Mouse (Mus musculus) forebrain, embryonic 10.5 days (tissue): ENCODE measurements around the gene Hdhd5. TPM values are rescaled to one million over a fixed set of nuclear protein-coding genes. Genes with fewer than 3 reads are reported as not detected.

ENCODE experiments used
- DNase-seq: peaks from one replicate; pipeline ENCODE4 v3.0.0-alpha.2; 2017; ENCODE audit warnings: low spot score; ENCODE audit errors: extremely low spot score
- H3K27ac ChIP-seq: fragments of 300-500 bp; sonication (generic); 2 replicates; pipeline ENCODE4 v1.5.1; 2016; ENCODE audit warnings: mild to moderate bottlenecking
- H3K27me3 ChIP-seq: fragments of 300-500 bp; sonication (generic); 2 replicates; pipeline ENCODE4 v1.6.1; 2016; ENCODE audit warnings: mild to moderate bottlenecking; ENCODE audit not compliant: poor library complexity, severe bottlenecking
- H3K36me3 ChIP-seq: fragments of 300-500 bp; sonication (generic); replicated peaks from 2 replicates; pipeline ENCODE4 v1.6.1; 2016; ENCODE audit warnings: mild to moderate bottlenecking, moderate library complexity
- H3K4me1 ChIP-seq: fragments of 300-500 bp; sonication (generic); 2 replicates; pipeline ENCODE4 v1.6.1; 2016
- H3K4me3 ChIP-seq: fragments of 300-500 bp; sonication (generic); 2 replicates; pipeline ENCODE4 v1.5.1; 2016; ENCODE audit warnings: mild to moderate bottlenecking, moderate library complexity
- H3K9me3 ChIP-seq: fragments of 300-500 bp; sonication (generic); 2 replicates; pipeline ENCODE4 v1.6.1; 2016; ENCODE audit warnings: mild to moderate bottlenecking, moderate library complexity
- WGBS: fragments of 180-500 bp; shearing (Covaris S2); methylation state at CpG from one replicate; pipeline ENCODE4 v1.1.7; 2016; 5-methylcytosine and 5-hydroxymethylcytosine counted together
- polyA plus RNA-seq: library from polyadenylated mRNA; unstranded; fragments of >200 nt; fragmentation: Nextera tagmentation; extraction: Ambion mirVana; gene quantifications from 2 replicates; pipeline ENCODE4 v1.2.1, GENCODE M21; 2016

Hdhd5 gene
- polyA plus RNA-seq, 1 experiment from 2014 or later: 23.6 TPM

- no peaks in the 10 kb centered on the region for H3K27me3 ChIP-seq
- H3K9me3 ChIP-seq: no peaks in the 10 kb centered on the region
- WGBS: 89% methylated on average over 5 of the region's 5 CpGs
- H3K27ac ChIP-seq: no peak overlapping the region
- no peak overlapping the region for H3K4me3 ChIP-seq
- H3K4me1 ChIP-seq: no peaks in the 10 kb centered on the region
- peaks cover 85% of the 10 kb centered on the region for H3K36me3 ChIP-seq
- no peak for DNase-seq
These were observed 13.8 kb downstream of the Hdhd5 start for GRCm38 (mm10) chr6:120517311-120517710.

GRCm38 (mm10) chr6:120516879-120517278 is 14.2 kb downstream of the Hdhd5 start:
- H3K9me3 ChIP-seq: no peaks in the 10 kb centered on the region
- H3K36me3 ChIP-seq: peaks cover 81% of the 10 kb centered on the region
- no peak overlapping the region for H3K27ac ChIP-seq
- DNase-seq: no peak
- WGBS: 90% methylated on average over 6 of the region's 6 CpGs
- no peaks in the 10 kb centered on the region for H3K27me3 ChIP-seq
- no peaks in the 10 kb centered on the region for H3K4me1 ChIP-seq
- no peak overlapping the region for H3K4me3 ChIP-seq

- H3K36me3 ChIP-seq: peaks cover 81% of the 10 kb centered on the region
- DNase-seq: no peak
- 91% methylated on average over 4 of the region's 4 CpGs for WGBS
These were observed 14.7 kb downstream of the Hdhd5 start for GRCm38 (mm10) chr6:120516422-120516821.

GRCm38 (mm10) chr6:120511212-120511611 is 19.9 kb downstream of the Hdhd5 start:
- Histone ChIP-seq H3K4me3 (no peak overlapping the region), H3K27me3 (no peaks in the 10 kb centered on the region), H3K9me3 (no peaks in the 10 kb centered on the region), H3K36me3 (peaks cover 76% of the 10 kb centered on the region), H3K27ac (no peak overlapping the region), H3K4me1 (no peaks in the 10 kb centered on the region)
- DNase-seq: no peak
- 90% methylated on average over 6 of the region's 6 CpGs for WGBS

More at GRCm38 (mm10) chr6:120516422-120516821, 14.7 kb downstream of the Hdhd5 start:
- no peaks in the 10 kb centered on the region for H3K4me1 ChIP-seq
- no peak overlapping the region for H3K27ac ChIP-seq
- no peaks in the 10 kb centered on the region for H3K9me3 ChIP-seq
- no peaks in the 10 kb centered on the region for H3K27me3 ChIP-seq
- no peak overlapping the region for H3K4me3 ChIP-seq

- H3K36me3 ChIP-seq: peaks cover 76% of the 10 kb centered on the region
- 87% methylated on average over 8 of the region's 8 CpGs for WGBS
These were observed 20.7 kb downstream of the Hdhd5 start for GRCm38 (mm10) chr6:120510425-120510824.

GRCm38 (mm10) chr6:120509975-120510374 is 21.1 kb downstream of the Hdhd5 start:
- 87% methylated on average over 7 of the region's 7 CpGs for whole genome bisulfite sequencing
- Histone ChIP-seq H3K27ac (no peak overlapping the region), H3K27me3 (no peaks in the 10 kb centered on the region), H3K36me3 (peaks cover 75% of the 10 kb centered on the region), H3K9me3 (no peaks in the 10 kb centered on the region), H3K4me1 (no peaks in the 10 kb centered on the region), H3K4me3 (no peak overlapping the region)
- no peak for DNase-seq

More at GRCm38 (mm10) chr6:120510425-120510824, 20.7 kb downstream of the Hdhd5 start:
- Histone ChIP-seq H3K27ac (no peak overlapping the region), H3K9me3 (no peaks in the 10 kb centered on the region), H3K4me3 (no peak overlapping the region), H3K4me1 (no peaks in the 10 kb centered on the region), H3K27me3 (no peaks in the 10 kb centered on the region)
- no peak for DNase-seq

- H3K4me3 ChIP-seq: no peak overlapping the region
- no peak overlapping the region for H3K27ac ChIP-seq
- peaks cover 62% of the 10 kb centered on the region for H3K36me3 ChIP-seq
- no peaks in the 10 kb centered on the region for H3K27me3 ChIP-seq
- H3K4me1 ChIP-seq: no peaks in the 10 kb centered on the region
- DNase-seq: no peak
- no peaks in the 10 kb centered on the region for H3K9me3 ChIP-seq
- WGBS: 92% methylated on average over 4 of the region's 4 CpGs
These were observed 22.5 kb downstream of the Hdhd5 start for GRCm38 (mm10) chr6:120508645-120509044.

- H3K27ac ChIP-seq: no peak overlapping the region
- WGBS: 77% methylated on average over 4 of the region's 4 CpGs
- no peak overlapping the region for H3K4me3 ChIP-seq
- peaks cover 34% of the 10 kb centered on the region for H3K36me3 ChIP-seq
- H3K9me3 ChIP-seq: peaks cover 3% of the 10 kb centered on the region; the same call in 1 of the 2 replicates
- no peaks in the 10 kb centered on the region for H3K4me1 ChIP-seq
- no peaks in the 10 kb centered on the region for H3K27me3 ChIP-seq
- DNase-seq: no peak
These were observed 25.6 kb downstream of the Hdhd5 start for GRCm38 (mm10) chr6:120505531-120505930.

GRCm38 (mm10) chr6:120504051-120504450 is 27.1 kb downstream of the Hdhd5 start:
- Histone ChIP-seq H3K4me1 (no peaks in the 10 kb centered on the region), H3K4me3 (no peak overlapping the region), H3K36me3 (peaks cover 19% of the 10 kb centered on the region), H3K27ac (no peak overlapping the region), H3K27me3 (no peaks in the 10 kb centered on the region), H3K9me3 (peaks cover 7% of the 10 kb centered on the region; the same call in 1 of the 2 replicates)
- no peak for DNase-seq
- 71% methylated on average over 3 of the region's 3 CpGs for WGBS

GRCm38 (mm10) chr6:120496544-120496943 is 34.6 kb downstream of the Hdhd5 start:
- H3K4me1 ChIP-seq: peaks cover 36% of the 10 kb centered on the region
- no peak overlapping the region for H3K4me3 ChIP-seq
- 68% methylated on average over 3 of the region's 3 CpGs for WGBS
- H3K27ac ChIP-seq: no peak overlapping the region
- peaks cover 7% of the 10 kb centered on the region; the same call in 1 of the 2 replicates for H3K9me3 ChIP-seq
- H3K27me3 ChIP-seq: peaks cover 38% of the 10 kb centered on the region
- H3K36me3 ChIP-seq: no peaks in the 10 kb centered on the region
- no peak for DNase-seq

- peak; percentile 84 for DNase-seq
- Histone ChIP-seq H3K27me3 (peaks cover 59% of the 10 kb centered on the region), H3K27ac (peak within 1 kb of the TSS; percentile 88), H3K4me1 (peaks cover 45% of the 10 kb centered on the region), H3K4me3 (peak within 1 kb of the TSS; percentile 76), H3K9me3 (no peaks in the 10 kb centered on the region), H3K36me3 (no peaks in the 10 kb centered on the region)
- 1% methylated on average over 83 of the region's 84 CpGs for WGBS
These were observed 37.5 kb downstream of the Hdhd5 start, which contains the start of gene Tmem121b for GRCm38 (mm10) chr6:120493374-120494181. TSS of gene Tmem121b (minus strand) at chr6:120493807.

GRCm38 (mm10) chr6:120492499-120493373 is 38.4 kb downstream of the Hdhd5 start:
- H3K27ac ChIP-seq: peak overlapping the region; percentile 88
- DNase-seq: peak; percentile 44
- peak overlapping the region; percentile 76 for H3K4me3 ChIP-seq
- H3K4me1 ChIP-seq: peaks cover 40% of the 10 kb centered on the region
- under 1% methylated on average over 95 of the region's 95 CpGs for WGBS
- no peaks in the 10 kb centered on the region for H3K36me3 ChIP-seq
- H3K9me3 ChIP-seq: no peaks in the 10 kb centered on the region
- H3K27me3 ChIP-seq: peaks cover 59% of the 10 kb centered on the region
